Mouse (Mus musculus): ENCODE results near the gene Il23a.

DNA sequence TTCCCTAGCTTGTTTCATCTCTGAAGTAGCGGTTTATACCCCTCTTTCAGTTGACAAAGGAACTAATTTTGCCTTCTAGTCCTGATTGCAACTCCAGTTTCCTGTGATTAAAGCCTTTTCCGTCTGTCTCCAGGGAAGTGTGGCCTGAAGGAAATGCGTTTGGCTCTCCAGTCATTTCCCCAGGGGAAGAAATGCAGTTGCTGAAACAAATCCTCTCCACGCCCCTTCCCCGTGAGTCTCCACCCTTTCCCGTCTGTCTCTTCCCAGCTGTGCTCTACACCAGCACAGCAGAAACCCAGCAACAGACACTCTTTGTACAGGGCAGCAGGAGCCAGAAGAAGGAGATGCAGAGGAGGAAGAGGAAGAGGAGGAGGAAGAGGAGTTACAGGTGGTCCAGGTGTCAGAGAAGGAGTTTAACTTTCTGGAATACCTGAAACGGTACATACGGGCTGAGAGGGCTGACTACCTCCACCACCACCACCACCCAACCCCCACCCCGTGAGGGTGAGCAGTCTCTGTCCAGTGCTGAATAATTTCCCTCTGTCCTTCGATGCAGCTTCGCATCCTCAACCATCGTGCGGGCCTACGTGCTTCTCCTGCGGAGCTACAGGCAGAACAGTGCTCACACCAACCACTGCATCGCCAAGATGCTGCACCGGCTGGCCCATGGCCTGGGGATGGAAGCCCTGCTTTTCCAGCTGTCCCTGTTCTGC, 51.4 kb downstream of the Il23a start:
- no peak for TF ChIP-seq CHD2 (IDR thresholded peaks at IDR 0.05; ENCODE audit: low read depth, low read length)
- TF ChIP-seq HCFC1 (IDR thresholded peaks at IDR 0.05; ENCODE audit: borderline replicate concordance, insufficient read depth, low read length): no peak
- TF ChIP-seq ZC3H11A (IDR thresholded peaks at IDR 0.05; ENCODE audit: borderline replicate concordance, low read depth, low read length): no peak
- no peak for TF ChIP-seq MAFK (IDR thresholded peaks at IDR 0.05; ENCODE audit: insufficient read depth, low read depth, low read length)
- no peak for TF ChIP-seq ZNF384 (IDR thresholded peaks at IDR 0.05; ENCODE audit: low read depth, low read length)
